Mouse (Mus musculus): Measurements from ENCODE around the gene Ythdf1. TPM values are rescaled to one million over a fixed set of nuclear protein-coding genes. Genes with fewer than 3 reads are reported as not detected.

Gene Ythdf1
- total RNA-seq, 2 experiments from 2014 or later: 44.8 to 55.9 TPM

DNA sequence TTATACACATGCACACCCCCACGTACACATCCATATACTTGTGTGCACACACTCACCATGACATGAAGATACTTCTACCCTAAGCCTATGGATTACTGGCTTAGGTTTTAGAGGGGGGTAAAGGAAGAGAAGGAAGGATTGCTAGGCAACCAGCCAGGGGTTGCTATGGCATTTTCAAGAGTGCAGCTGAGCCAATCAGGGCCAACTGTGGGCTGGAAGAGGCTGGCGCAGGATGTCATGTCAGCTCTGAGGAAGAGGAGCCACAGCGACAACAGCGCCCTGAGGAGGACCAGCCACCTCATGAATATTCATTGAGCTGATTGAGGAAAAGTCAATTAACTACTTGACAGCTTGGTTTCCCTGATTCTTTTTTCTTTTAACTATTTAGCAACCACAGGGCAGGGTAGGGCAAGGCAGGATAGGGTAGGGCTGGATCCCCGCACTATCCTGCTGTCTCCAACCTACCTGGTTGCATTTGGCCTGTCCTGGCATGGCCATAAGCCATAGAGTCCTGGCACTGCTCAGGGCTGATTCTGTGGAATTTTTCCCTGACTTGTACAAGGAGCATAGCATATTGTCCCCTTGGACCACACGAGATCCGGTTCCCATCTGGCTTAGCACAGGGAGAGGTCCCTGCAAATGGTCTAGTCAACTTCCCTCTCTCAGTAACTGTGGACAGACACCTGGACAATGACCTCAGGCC, 41.2 kb downstream of the Ythdf1 start:
- DNase-seq: no peak

DNA sequence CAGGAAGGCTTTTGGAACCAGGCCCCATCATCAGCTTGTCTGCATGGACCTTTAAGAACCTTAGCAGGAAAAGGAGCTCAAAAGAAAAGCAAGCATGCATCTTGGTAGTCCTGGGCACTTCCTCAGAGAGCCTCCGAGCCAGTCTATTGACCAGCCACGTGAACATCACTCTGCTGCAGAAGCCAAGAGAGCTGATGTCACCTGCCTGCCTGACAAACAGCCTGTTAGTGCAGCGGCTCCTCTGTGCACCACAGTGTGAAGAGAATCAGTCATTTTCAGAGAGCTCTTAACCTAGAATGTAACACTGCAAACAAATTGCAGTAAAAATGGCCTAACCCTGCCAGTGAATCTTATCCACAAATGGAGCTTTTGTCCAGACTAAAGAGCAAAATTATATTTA, 50.7 kb downstream of the Ythdf1 start:
- DNase-seq: no peak

DNA sequence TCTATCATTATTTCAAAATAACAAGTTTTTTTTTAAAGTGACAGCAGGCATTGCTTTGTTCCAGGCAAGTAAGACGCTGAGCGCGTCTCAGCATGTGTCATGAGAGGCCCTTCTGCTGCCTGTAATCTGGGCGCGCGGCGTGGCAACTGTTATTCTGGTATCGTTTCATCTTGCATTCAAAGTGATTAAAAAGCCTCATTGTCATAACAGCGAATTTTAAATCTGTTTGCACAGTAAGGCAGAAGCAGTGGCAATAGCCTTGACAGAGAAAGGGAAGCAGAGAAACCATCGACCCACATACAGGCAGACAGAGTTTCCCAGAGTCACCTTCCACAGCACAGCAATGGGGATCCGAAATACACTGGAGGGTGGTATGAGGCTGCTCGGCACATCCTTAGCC, 59.2 kb downstream of the Ythdf1 start:
- no peak for DNase-seq

- no peak for DNase-seq
These were observed 63.6 kb downstream of the Ythdf1 start for GRCm38 (mm10) chr2:180857121-180857520.

- no peak for DNase-seq
These were observed 65.7 kb downstream of the Ythdf1 start for GRCm38 (mm10) chr2:180855005-180855544.

Small RNA genes lying within 50 kb of the gene (microRNA-seq; reads per million reads assigned to microRNA genes)
- not detected for gene Mir124a-3

Other genes starting within 250 kb of the Ythdf1 start
- 10 to 100 TPM; 41.1 to 55.9 TPM for gene Dido1, start 210.9 kb downstream of the Ythdf1 start, total RNA-seq (2021)
- gene Gid8, start 210.8 kb downstream of the Ythdf1 start, total RNA-seq (2021): 10 to 100 TPM; 61.8 to 71.6 TPM
- gene Slc17a9, start 195.7 kb downstream of the Ythdf1 start, total RNA-seq (2021): 1 to 10 TPM; 1.6 to 2.2 TPM
- gene Bhlhe23, start 144.0 kb downstream of the Ythdf1 start, total RNA-seq (2021): not detected
- not detected for gene Birc7, start 8.1 kb upstream of the Ythdf1 start, total RNA-seq (2021)
- 10 to 100 TPM in 1 of 2 experiments, 1 to 10 TPM in 1; 7.6 to 10.4 TPM for gene Nkain4, start 33.8 kb upstream of the Ythdf1 start, total RNA-seq (2021)
- gene Arfgap1, start 46.3 kb upstream of the Ythdf1 start, total RNA-seq (2021): 10 to 100 TPM; 52.2 to 63.2 TPM
- 1 to 10 TPM; 2.7 to 4.3 TPM for gene Col20a1, start 65.6 kb upstream of the Ythdf1 start, total RNA-seq (2021)
- gene Chrna4, start 122.6 kb upstream of the Ythdf1 start, total RNA-seq (2021): 1 to 10 TPM; 6.6 to 8.2 TPM
- gene Kcnq2, start 214.4 kb upstream of the Ythdf1 start, total RNA-seq (2021): 1 to 10 TPM; 4.2 to 8.1 TPM
- gene Eef1a2, start 236.1 kb upstream of the Ythdf1 start, total RNA-seq (2021): 100 to 1,000 TPM in 1 of 2 experiments, 10 to 100 TPM in 1; 69.0 to 168 TPM